Mouse (Mus musculus) layer of hippocampus, adult 9-10 months (tissue): ENCODE measurements around the gene Myl6b.
"Not testable (repeated sequence)": the region's sequence is repeated elsewhere in the genome, so short reads cannot be mapped to it uniquely, and the experiment has no call there.

ENCODE experiments used
- DNase-seq: peaks from one replicate; pipeline ENCODE4 v3.0.0; 2022; ENCODE audit warnings: low spot score

Myl6b gene

GRCm38 (mm10) chr10:128518833-128519232 is 20.3 kb upstream of the Myl6b start:
- no peak for DNase-seq

DNA sequence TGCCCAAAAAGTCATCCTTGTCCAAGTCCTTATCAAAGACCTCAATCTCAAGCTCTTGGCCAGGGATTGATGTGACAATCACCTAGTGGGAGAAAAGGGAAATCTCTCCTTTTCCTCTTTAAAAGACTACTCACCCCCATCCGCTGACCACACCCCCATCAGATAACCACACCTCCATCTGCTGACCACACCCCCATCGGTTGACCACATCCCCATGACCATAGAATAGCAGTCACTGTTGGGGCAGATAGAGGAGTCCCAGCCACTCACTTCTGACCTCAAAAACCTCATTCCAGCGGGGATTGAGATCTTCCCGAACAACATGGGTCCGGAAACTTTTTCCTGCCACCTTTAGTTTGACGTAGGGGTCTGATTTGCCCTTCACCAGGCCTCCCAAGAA is 18.2 kb upstream of the Myl6b start:
- DNase-seq: no peak

DNA sequence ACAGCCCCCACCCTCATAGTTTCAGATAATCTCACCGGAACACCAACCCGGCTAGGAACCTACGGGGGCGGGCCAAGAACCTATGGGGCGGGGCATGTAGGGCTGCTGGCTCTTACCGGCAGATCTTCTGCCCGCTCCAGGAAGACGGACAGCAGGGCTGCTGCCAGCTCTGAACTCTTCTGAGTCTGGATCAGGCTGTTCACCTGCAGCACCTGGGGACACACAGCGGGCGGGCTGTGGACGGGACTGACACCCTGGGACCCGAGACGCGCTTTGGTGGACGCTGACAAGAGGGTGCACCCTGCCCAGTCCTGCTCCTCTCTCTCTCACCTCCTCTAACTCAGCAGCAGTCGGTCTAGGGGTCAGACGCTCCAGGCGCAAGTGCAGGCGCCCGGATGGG is 17.5 kb upstream of the Myl6b start:
- DNase-seq: no peak

GRCm38 (mm10) chr10:128515044-128515443 is 16.6 kb upstream of the Myl6b start:
- no peak for DNase-seq

DNA sequence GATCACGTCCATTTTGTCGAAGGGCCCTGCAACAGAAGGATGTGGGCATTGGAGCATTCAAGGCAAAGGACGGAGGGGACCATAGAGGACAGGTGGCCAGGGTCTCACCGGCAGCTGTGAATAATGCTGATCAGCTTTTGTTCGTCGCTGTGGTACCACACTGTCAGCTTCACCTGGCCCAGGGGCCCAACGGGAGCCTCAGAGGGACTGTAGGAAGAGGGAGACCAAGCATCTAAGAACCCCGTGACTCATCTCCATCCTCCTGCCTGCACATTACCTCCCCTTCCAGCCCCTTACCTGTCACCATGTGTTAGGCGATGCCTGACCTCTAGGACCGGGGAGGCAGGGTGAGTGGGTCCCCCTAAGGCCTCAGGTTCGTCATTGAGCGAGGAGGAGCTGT is 13.3 kb upstream of the Myl6b start:
- no peak for DNase-seq

GRCm38 (mm10) chr10:128511189-128511588 is 12.7 kb upstream of the Myl6b start:
- no peak for DNase-seq

DNA sequence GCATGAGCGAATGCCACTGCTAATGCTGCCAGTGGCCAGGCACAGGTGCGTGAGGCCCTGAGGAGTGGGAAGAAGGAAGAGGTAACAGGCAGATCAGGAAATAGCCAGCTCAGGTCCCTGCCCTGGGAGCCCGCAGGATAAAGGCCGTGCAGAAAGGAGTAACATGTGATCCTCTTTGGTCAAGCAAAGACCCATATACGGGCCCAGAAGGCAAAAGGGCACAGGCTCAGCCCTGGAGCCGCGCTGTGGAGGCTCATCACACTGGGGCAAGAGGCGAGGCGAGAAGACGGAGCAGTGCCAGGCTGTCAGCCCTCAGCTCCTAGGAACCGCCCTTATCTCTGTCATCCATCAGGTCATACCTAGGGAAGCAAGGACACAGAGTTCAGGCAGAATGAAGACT is 11.8 kb upstream of the Myl6b start:
- no peak for DNase-seq

- no peak for DNase-seq
These were observed 11.3 kb upstream of the Myl6b start for GRCm38 (mm10) chr10:128509831-128510230.

DNA sequence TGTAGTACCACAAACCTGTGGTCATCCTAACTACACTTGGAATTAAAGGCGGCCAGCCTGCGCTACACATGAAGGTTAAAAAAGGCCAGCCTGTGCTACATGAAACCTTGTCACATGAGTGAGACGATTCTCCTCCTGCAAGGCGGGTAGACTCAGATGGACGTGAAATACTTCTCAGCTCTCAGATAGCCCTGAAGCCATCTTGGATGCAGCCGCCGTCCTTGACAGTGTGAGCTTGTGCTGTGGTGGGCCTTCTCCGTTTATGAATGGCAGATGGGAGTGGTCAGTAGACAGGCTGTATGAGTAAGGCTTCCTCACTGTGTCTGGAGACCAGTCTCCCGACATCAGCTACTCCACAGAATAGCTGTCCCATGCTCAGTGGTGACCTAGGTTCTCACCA is 10.7 kb upstream of the Myl6b start:
- DNase-seq: no peak

DNA sequence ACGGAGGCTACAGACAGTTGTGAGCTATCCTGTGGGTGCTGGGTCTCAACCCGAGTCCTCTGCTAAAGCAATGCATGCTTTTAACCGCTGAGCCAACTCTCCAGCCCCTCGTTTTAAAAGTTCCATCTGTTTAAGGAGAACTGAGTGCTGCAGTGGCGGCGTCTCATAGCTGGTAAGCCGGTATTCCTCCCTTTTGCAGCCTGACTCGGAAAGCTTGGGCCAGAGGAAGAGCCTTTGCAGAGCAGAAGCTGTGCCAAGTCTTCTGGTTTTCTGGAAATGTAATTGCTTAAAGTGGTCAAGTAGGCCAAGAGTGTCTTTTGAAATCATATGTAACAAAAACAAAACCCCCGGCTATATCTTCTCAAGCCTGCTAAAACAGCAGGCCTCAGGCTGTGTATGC is 9.8 kb upstream of the Myl6b start:
- DNase-seq: no peak

DNA sequence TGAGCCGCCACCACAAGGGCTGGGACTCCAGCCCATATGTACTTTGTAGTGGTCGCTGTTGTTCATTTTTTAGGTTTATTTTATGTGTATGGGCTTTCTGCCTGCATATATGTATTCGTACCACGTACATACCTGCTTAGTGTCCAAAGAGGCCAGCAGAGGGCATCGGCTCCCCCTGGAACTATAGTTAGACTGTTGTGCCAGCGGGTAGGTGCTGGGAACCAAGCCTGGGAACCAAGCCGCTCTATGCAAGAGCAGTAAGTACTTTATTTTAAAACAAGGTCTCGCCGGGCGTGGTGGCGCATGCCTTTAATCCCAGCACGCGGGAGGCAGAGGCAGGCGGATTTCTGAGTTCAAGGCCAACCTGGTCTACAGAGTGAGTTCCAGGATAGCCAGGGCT is 7.5 kb upstream of the Myl6b start:
- DNase-seq: no peak

DNA sequence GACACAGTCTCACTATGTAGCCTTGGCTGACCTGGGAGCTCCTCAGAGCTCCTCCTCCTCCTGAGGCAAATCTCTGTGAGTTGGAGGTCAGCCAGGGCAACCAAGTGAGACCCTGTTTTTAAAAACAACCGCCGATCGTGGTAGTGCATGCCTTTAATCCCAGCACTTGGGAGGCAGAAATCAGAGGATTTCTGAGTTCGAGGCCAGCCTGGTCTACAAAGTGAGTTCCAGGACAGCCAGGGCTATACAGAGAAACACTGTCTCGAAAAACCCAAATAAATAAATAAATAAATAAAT is 6.8 kb upstream of the Myl6b start:
- not testable (repeated sequence) for DNase-seq

DNA sequence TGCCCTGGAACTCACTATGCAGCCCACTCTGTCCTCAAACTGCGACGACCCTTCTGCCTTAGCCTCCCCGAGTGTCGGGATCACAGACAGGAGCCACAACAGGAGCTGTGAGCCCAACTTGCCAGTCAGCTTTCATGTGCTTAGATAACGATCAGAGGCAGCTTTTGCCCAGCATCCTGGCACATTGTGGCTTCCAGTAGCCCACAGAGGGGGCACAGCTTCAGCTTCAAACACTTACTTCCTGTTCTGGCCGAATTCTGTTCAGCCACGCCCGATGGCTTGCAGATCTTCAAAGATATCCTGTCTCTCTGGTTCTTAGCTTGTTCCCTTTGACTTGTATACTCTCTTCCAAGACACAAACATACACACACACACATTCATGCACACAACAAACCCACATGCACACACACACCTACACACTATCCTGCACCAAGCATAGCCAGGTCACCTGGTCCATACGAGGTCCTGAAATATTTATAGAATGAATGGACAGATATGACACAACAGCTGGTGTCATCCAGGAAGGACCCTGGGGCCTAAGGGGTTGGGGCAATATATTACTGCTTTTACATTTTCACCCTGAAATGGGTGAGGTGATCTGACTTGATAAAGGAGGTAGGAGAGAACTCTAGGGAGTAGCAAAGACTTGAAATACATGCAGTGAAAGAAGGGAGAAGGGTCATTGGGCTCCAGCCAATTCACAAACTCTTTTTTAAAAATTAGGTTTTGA is 6.3 kb upstream of the Myl6b start:
- no peak for DNase-seq

DNA sequence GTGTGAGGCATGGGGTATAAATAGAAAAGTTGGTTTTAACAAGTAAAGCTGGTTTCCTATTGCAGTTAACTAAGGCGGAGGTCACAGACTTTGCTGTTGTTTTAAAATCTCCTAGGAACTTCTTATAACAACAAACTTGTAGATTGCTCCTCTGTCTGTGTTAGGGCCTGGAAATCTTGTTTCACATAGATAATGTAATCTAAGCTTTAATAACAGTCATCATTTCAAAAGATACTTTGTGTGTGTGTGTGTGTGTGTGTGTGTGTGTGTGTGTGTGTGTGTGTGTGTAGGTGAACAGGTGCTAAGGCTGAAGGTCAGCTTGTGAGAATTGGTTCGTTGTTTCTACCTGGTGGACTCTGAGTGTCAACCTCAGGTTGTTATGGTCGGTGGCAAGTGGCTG is 5.5 kb upstream of the Myl6b start:
- no peak for DNase-seq

GRCm38 (mm10) chr10:128503532-128503931 is 5.0 kb upstream of the Myl6b start:
- no peak for DNase-seq

- DNase-seq: no peak
These were observed 3.9 kb upstream of the Myl6b start for GRCm38 (mm10) chr10:128502341-128502740.

GRCm38 (mm10) chr10:128499116-128499671 is 709 bp upstream of the Myl6b start:
- DNase-seq: no peak

DNA sequence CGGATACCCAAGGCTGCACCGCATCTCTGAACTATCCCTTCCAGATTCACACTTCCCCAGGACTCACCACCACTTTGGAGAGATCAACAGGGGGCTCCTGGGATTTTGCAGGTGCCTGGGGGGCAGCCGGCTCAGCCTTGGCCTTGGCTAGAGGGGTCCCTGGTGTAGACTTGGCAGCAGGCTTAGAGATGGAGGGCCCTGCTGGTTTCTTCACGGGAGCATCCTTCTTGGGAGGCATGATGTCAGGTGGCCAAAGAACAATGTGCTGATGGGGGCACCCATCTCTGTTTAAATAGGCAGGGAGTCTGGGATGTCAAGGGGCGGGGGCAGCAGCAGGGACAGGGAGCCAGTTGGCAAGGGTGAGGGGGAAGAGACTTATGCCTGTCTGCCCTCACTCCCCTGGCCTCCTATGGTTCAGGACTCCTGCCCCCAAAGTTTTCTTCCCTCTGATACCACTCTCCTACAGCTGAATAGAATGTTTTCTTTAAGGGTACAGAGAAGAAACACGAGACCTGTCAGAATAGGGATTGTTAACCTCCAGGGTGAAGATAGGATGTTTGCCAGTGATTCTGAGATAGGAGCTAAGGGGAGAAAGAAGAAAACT is 1.2 kb downstream of the Myl6b start:
- DNase-seq: no peak

DNA sequence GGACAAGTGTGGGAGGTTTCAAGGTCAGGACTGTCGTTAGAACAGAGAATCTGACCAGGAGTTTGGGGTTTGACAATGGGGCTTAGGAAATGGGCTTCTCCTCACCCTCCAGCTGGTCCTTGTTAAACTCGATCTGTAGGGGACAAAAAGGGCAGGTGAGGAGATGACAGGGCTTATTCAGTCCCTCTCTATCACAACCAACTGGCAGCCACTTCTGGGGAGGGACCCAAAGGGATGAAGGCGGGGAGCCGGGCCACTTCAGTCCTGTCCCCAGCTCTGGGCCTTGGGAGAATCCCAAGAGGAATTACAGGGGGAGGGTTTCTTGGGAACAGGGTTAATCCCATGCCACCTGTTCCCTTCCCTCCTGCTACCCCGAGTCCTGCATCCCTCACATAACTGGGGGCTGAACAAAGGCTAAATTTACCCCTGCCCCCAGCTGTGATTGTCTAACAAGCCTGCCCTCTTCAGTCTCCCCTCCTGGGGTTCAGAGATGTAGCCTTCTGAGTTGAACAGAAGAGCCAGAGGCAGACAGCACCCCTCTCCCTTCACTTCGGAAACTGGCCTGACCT is 1.9 kb downstream of the Myl6b start:
- no peak for DNase-seq

DNA sequence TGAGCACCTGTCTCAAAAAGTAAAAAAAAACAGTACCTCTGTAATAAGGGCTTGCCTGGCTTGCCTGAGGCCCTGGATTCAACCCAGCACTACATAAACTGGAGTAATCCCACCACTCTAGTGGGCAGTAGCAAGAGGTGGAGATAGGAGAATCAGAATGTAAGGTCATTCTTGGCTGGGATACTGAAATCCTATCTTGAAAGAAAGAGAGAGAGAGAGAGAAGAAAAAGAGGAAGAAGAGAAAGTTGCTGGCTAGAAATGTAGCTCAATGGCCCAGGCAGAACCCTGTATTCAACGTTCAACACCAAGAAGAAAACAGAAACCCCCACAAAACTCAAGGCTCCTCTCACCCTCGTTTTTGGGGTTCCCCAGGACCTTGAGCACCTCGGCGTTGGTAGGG is 2.6 kb downstream of the Myl6b start:
- no peak for DNase-seq

GRCm38 (mm10) chr10:128495270-128495669 is 3.2 kb downstream of the Myl6b start:
- DNase-seq: no peak

GRCm38 (mm10) chr10:128494667-128495245 is 3.7 kb downstream of the Myl6b start:
- no peak for DNase-seq
